Mouse (Mus musculus) bone marrow macrophage, adult 2 months (primary cell): ENCODE measurements around the gene Nsd1. TPM values are rescaled to one million over a fixed set of nuclear protein-coding genes. Genes with fewer than 3 reads are reported as not detected.
"Not testable (repeated sequence)": the region's sequence is repeated elsewhere in the genome, so short reads cannot be mapped to it uniquely, and the experiment has no call there.

Experiments
- H3K27ac ChIP-seq: 2 replicates; pipeline ENCODE4 v1.5.1; 2012; ENCODE audit warnings: low read depth, low read length; ENCODE audit not compliant: insufficient read depth
- H3K4me1 ChIP-seq: 2 replicates; pipeline ENCODE4 v1.6.1; 2012; ENCODE audit warnings: low read length; ENCODE audit not compliant: control insufficient read depth, insufficient read depth
- H3K4me3 ChIP-seq: 2 replicates; pipeline ENCODE4 v1.5.1; 2012; ENCODE audit warnings: mild to moderate bottlenecking, low read length, moderate library complexity; ENCODE audit not compliant: insufficient read depth
- CTCF ChIP-seq: IDR thresholded peaks from 2 replicates; pipeline ENCODE4 v1.5.1; 2012; ENCODE audit warnings: low read depth, mild to moderate bottlenecking, low read length, moderate library complexity
- POLR2A ChIP-seq: IDR thresholded peaks from 2 replicates; pipeline ENCODE4 v1.6.1; 2012; ENCODE audit warnings: mild to moderate bottlenecking, low read depth, low read length, borderline replicate concordance
- polyA plus RNA-seq: library from polyadenylated mRNA; stranded (reverse); fragments of >200 nt; gene quantifications from 2 replicates; pipeline ENCODE4 v1.2.4, GENCODE M21; 2012; ENCODE audit not compliant: missing spikeins, insufficient read depth, insufficient read length

The Nsd1 gene
- polyA plus RNA-seq, 1 experiment: 51.0 TPM

GRCm38 (mm10) chr13:55189531-55190107 is 20.0 kb upstream of the Nsd1 start:
- Histone ChIP-seq H3K27ac (peak overlapping the region; percentile 78), H3K4me1 (peaks cover 9% of the 10 kb centered on the region), H3K4me3 (peak overlapping the region; percentile 75)
- TF ChIP-seq CTCF: no peak
- TF ChIP-seq POLR2A: no peak

GRCm38 (mm10) chr13:55190121-55190868 is 19.3 kb upstream of the Nsd1 start:
- TF ChIP-seq CTCF (no peak), POLR2A (no peak)
- H3K4me1 ChIP-seq: peaks cover 9% of the 10 kb centered on the region
- peak overlapping the region; percentile 78 for H3K27ac ChIP-seq
- H3K4me3 ChIP-seq: peak overlapping the region; percentile 75

- no peak overlapping the region for H3K27ac ChIP-seq
- H3K4me1 ChIP-seq: peaks cover 9% of the 10 kb centered on the region
- peak overlapping the region; percentile 75 for H3K4me3 ChIP-seq
- TF ChIP-seq CTCF: no peak
- TF ChIP-seq POLR2A: no peak
Observed at GRCm38 (mm10) chr13:55191535-55191934, 18.0 kb upstream of the Nsd1 start.

- Histone ChIP-seq H3K27ac (0 out of 2 replicates have a peak overlapping the region, but pooled peaks have one; percentile 13), H3K4me1 (peaks cover 25% of the 10 kb centered on the region)
- not testable (repeated sequence) for H3K4me3 ChIP-seq
Observed at GRCm38 (mm10) chr13:55202758-55203157, 6.8 kb upstream of the Nsd1 start.

GRCm38 (mm10) chr13:55203740-55204139 is 5.8 kb upstream of the Nsd1 start:
- TF ChIP-seq POLR2A (no peak), CTCF (no peak)
- no peak overlapping the region for H3K27ac ChIP-seq
- peaks cover 25% of the 10 kb centered on the region for H3K4me1 ChIP-seq
- H3K4me3 ChIP-seq: no peak overlapping the region

- Histone ChIP-seq H3K27ac (no peak overlapping the region), H3K4me3 (no peak overlapping the region), H3K4me1 (peaks cover 19% of the 10 kb centered on the region)
- no peak for TF ChIP-seq POLR2A
- TF ChIP-seq CTCF: no peak
Observed at GRCm38 (mm10) chr13:55204667-55205389, 4.8 kb upstream of the Nsd1 start.

GRCm38 (mm10) chr13:55205448-55206205 is 4.0 kb upstream of the Nsd1 start:
- Histone ChIP-seq H3K4me1 (peaks cover 19% of the 10 kb centered on the region), H3K27ac (no peak overlapping the region), H3K4me3 (no peak overlapping the region)
- TF ChIP-seq CTCF: no peak

- H3K4me1 ChIP-seq: peaks cover 17% of the 10 kb centered on the region
- TF ChIP-seq CTCF: no peak
- no peak for TF ChIP-seq POLR2A
- H3K27ac ChIP-seq: no peak overlapping the region
- H3K4me3 ChIP-seq: no peak overlapping the region
Observed at GRCm38 (mm10) chr13:55208837-55209648, 539 bp upstream of the Nsd1 start.

GRCm38 (mm10) chr13:55210193-55210970 is 800 bp downstream of the Nsd1 start:
- no peak for TF ChIP-seq CTCF
- H3K4me3 ChIP-seq: no peak overlapping the region
- H3K27ac ChIP-seq: no peak overlapping the region
- H3K4me1 ChIP-seq: peaks cover 19% of the 10 kb centered on the region
